Mouse (Mus musculus) hindbrain, embryonic 16.5 days (tissue): ENCODE measurements at regions not wholly inside any gene's neighbourhood (a gene's known extent, or its start where the extent isn't known, plus 50 kb on each side); places are given as distances from the start of the nearest gene placed in this dataset.

ENCODE experiments used
- ATAC-seq: fragments of 200-750 bp; cut with Nextera tagmentation; 2 replicates; pipeline ENCODE4 v1.8.0; 2017; ENCODE audit warnings: moderate TSS enrichment, moderate library complexity
- H3K27ac ChIP-seq: fragments of 300-500 bp; sonication (generic); 2 replicates; pipeline ENCODE4 v1.5.1; 2014; ENCODE audit warnings: low read depth, mild to moderate bottlenecking, control low read depth, low read length, moderate library complexity
- H3K27me3 ChIP-seq: fragments of 300-500 bp; sonication (generic); replicated peaks from 2 replicates; pipeline ENCODE4 v1.6.1; 2014; ENCODE audit warnings: low read length; ENCODE audit not compliant: control insufficient read depth, insufficient read depth
- H3K36me3 ChIP-seq: fragments of 300-500 bp; sonication (generic); 2 replicates; pipeline ENCODE4 v1.6.1; 2014; ENCODE audit warnings: mild to moderate bottlenecking, low read length, moderate library complexity, mixed read lengths; ENCODE audit not compliant: control insufficient read depth, insufficient read depth
- H3K4me1 ChIP-seq: fragments of 300-500 bp; sonication (generic); 2 replicates; pipeline ENCODE4 v1.6.1; 2014; ENCODE audit warnings: low read depth, low read length; ENCODE audit not compliant: control insufficient read depth, insufficient read depth
- H3K4me2 ChIP-seq: fragments of 300-500 bp; sonication (generic); 2 replicates; pipeline ENCODE4 v1.6.1; 2014; ENCODE audit warnings: mild to moderate bottlenecking, low read length, control low read depth, moderate library complexity
- H3K4me3 ChIP-seq: fragments of 300-500 bp; sonication (generic); 2 replicates; pipeline ENCODE4 v1.5.1; 2014; ENCODE audit warnings: mild to moderate bottlenecking, low read length, control low read depth, moderate library complexity
- H3K9ac ChIP-seq: fragments of 300-500 bp; sonication (generic); 2 replicates; pipeline ENCODE4 v1.6.1; 2014; ENCODE audit warnings: low read depth, mild to moderate bottlenecking, control low read depth, low read length, moderate library complexity
- H3K9me3 ChIP-seq: fragments of 300-500 bp; sonication (generic); 2 replicates; pipeline ENCODE4 v1.6.1; 2014; ENCODE audit warnings: mild to moderate bottlenecking, low read length, moderate library complexity; ENCODE audit not compliant: control insufficient read depth
- WGBS: fragments of 180-500 bp; shearing (Covaris S2); extraction: QIAGEN DNeasy Blood & Tissue Kit; methylation state at CpG from one replicate; pipeline ENCODE4 v1.1.7; 2014; 5-methylcytosine and 5-hydroxymethylcytosine counted together

DNA sequence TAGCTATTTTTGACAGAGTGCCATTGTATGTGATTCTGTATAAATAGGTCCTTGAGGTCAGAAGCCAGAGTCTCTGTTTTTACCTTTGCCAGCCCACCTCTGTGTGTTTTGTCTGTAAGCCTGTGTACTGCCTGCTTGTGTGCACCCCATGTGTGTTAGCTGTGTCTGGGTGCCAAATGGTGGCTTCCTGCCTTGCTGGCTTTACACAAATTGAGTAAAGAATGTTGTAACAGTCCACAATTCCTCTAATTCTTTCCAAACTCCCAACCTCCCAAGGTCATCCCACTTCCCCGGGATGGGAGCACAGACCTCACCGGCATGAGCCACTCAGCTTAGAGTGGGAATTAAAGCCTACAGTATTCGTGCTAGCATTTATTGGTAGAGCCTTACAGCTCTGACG is 125.5 kb upstream of the Slit3 start:
- no peak for ATAC-seq
- 82% methylated on average over 4 of the region's 4 CpGs for WGBS
- H3K4me1 ChIP-seq = no peaks in the 10 kb centered on the region

DNA sequence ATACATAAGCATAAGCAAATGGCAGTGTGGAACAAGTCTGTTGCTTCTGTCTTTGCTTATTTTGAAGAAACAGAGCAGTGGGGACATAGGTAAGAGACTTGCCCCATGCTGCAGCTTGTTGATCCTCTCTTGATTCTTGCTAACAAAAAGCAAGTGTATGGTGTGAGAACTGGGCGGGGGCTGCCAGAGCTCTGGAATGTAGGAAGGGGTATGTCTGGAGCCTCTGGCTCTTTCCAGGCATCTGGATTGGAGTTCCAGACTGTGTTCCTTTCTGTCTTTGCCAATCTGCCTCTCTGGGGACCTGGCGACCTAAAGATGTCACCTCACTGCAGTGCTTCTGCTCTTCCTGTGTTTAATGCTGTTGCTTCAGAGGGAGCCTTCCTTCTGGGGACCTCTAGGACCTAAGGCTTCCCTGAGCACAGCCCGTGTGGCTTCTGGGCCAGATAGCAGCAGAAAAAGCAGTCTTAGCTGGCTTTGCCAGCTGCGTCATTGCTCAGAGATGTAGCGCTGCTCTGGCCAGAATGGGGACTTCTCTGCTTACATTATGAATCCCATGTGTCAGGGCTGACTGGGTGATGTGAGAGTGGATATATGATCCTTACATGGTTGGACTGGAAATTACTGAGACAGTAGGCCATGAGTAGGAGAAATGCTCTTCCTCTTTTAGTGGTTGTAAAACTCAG is 138.1 kb upstream of the Slit3 start:
- no peak overlapping the region for H3K9ac ChIP-seq
- WGBS = 81% methylated on average over 5 of the region's 5 CpGs
- no peak for ATAC-seq
- H3K27me3 ChIP-seq = no peaks in the 10 kb centered on the region
- no peaks in the 10 kb centered on the region for H3K36me3 ChIP-seq
- no peak overlapping the region for H3K27ac ChIP-seq
- H3K4me1 ChIP-seq = no peaks in the 10 kb centered on the region
- H3K4me3 ChIP-seq = no peak overlapping the region
- H3K4me2 ChIP-seq = no peak overlapping the region
- no peaks in the 10 kb centered on the region for H3K9me3 ChIP-seq

More for the DNA sequence above, 125.5 kb upstream of the Slit3 start:
- Histone ChIP-seq H3K27ac (no peak overlapping the region), H3K36me3 (no peaks in the 10 kb centered on the region), H3K9ac (no peak overlapping the region), H3K4me2 (no peak overlapping the region), H3K27me3 (no peaks in the 10 kb centered on the region), H3K9me3 (no peaks in the 10 kb centered on the region), H3K4me3 (no peak overlapping the region)

GRCm38 (mm10) chr11:34980210-34980609 is 140.8 kb upstream of the Slit3 start:
- 100% methylated on average over 1 of the region's 1 CpGs for WGBS
- H3K4me3 ChIP-seq = no peak overlapping the region
- no peaks in the 10 kb centered on the region for H3K27me3 ChIP-seq
- no peak overlapping the region for H3K9ac ChIP-seq
- no peaks in the 10 kb centered on the region for H3K9me3 ChIP-seq
- no peaks in the 10 kb centered on the region for H3K4me1 ChIP-seq
- no peak overlapping the region for H3K4me2 ChIP-seq
- no peaks in the 10 kb centered on the region for H3K36me3 ChIP-seq
- no peak overlapping the region for H3K27ac ChIP-seq
- no peak for ATAC-seq

GRCm38 (mm10) chr11:34977861-34978260 is 143.2 kb upstream of the Slit3 start:
- ATAC-seq = no peak
- H3K4me1 ChIP-seq = no peaks in the 10 kb centered on the region
- H3K36me3 ChIP-seq = no peaks in the 10 kb centered on the region
- no peak overlapping the region for H3K27ac ChIP-seq
- H3K27me3 ChIP-seq = no peaks in the 10 kb centered on the region
- no peak overlapping the region for H3K4me3 ChIP-seq
- 82% methylated on average over 7 of the region's 7 CpGs for WGBS
- H3K4me2 ChIP-seq = no peak overlapping the region
- no peaks in the 10 kb centered on the region for H3K9me3 ChIP-seq
- H3K9ac ChIP-seq = no peak overlapping the region

DNA sequence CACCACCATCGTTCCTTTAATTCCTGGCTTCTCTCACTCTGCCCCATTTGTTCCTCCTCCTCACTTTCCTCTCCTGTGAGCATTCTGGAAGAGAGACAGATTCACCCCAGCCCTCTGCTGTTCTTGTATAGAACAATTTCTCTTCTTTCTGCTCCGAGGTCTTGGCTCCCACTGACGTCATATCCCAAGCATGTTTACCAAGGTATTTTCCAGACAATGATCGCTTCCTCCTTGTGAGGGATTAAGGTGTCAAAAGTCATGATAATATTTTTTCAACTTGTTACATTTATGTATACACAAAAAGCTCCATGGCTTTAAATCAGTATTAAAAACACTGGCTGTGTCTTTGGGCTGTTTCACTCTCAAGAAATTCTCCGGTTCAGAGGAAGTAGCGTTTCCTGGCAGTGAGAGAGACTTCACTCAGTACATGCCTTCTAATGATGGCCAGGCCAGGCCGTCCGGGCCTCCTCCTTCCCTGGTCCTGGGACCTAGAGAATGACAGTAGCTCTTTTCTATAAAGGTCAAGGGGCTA is 142.4 kb upstream of the Spdl1 start:
- H3K4me3 ChIP-seq = no peak overlapping the region
- WGBS = 85% methylated on average over 8 of the region's 8 CpGs
- no peaks in the 10 kb centered on the region for H3K36me3 ChIP-seq
- no peak overlapping the region for H3K27ac ChIP-seq
- no peak for ATAC-seq
- no peaks in the 10 kb centered on the region for H3K27me3 ChIP-seq
- no peak overlapping the region for H3K9ac ChIP-seq
- no peak overlapping the region for H3K4me2 ChIP-seq
- H3K4me1 ChIP-seq = no peaks in the 10 kb centered on the region
- H3K9me3 ChIP-seq = no peaks in the 10 kb centered on the region

GRCm38 (mm10) chr11:34973467-34973921 is 140.1 kb upstream of the Spdl1 start:
- H3K9me3 ChIP-seq = no peaks in the 10 kb centered on the region
- no peak overlapping the region for H3K4me3 ChIP-seq
- H3K4me1 ChIP-seq = no peaks in the 10 kb centered on the region
- H3K4me2 ChIP-seq = no peak overlapping the region
- no peak for ATAC-seq
- no peaks in the 10 kb centered on the region for H3K27me3 ChIP-seq
- H3K9ac ChIP-seq = no peak overlapping the region
- H3K27ac ChIP-seq = no peak overlapping the region
- WGBS = 38% methylated on average over 1 of the region's 1 CpGs
- H3K36me3 ChIP-seq = no peaks in the 10 kb centered on the region

DNA sequence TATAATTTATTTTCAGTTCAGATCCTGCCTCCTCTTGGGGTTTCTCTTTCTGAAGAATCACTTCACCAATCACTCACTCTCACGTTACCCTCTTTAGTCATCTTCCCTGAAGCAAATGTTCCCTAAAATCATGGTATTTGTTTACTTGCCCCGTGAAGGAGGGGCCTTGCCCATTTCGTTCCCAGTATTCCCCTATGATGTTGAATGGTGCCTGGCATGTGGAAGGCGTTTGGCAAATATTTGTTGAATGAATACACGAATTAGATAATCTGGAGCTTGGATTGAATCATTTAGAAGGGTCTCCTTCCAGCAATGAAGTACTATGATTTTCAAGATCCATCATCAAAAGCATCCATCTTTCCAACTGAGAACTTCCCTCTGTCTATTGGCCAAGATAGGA is 139.6 kb upstream of the Spdl1 start:
- 67% methylated on average over 5 of the region's 5 CpGs for WGBS
- Histone ChIP-seq H3K4me3 (no peak overlapping the region), H3K4me2 (no peak overlapping the region), H3K36me3 (no peaks in the 10 kb centered on the region), H3K9ac (no peak overlapping the region), H3K27ac (no peak overlapping the region), H3K27me3 (no peaks in the 10 kb centered on the region), H3K4me1 (no peaks in the 10 kb centered on the region), H3K9me3 (no peaks in the 10 kb centered on the region)
- ATAC-seq = no peak

GRCm38 (mm10) chr11:34959291-34959690 is 125.8 kb upstream of the Spdl1 start:
- no peak overlapping the region for H3K9ac ChIP-seq
- H3K9me3 ChIP-seq = no peaks in the 10 kb centered on the region
- WGBS = 66% methylated on average over 7 of the region's 7 CpGs
- no peaks in the 10 kb centered on the region for H3K36me3 ChIP-seq
- H3K27me3 ChIP-seq = no peaks in the 10 kb centered on the region
- no peak overlapping the region for H3K27ac ChIP-seq
- no peak overlapping the region for H3K4me2 ChIP-seq
- no peaks in the 10 kb centered on the region for H3K4me1 ChIP-seq
- ATAC-seq = no peak
- H3K4me3 ChIP-seq = no peak overlapping the region

- Histone ChIP-seq H3K9ac (no peak overlapping the region), H3K4me2 (no peak overlapping the region), H3K4me3 (no peak overlapping the region), H3K27me3 (no peaks in the 10 kb centered on the region), H3K9me3 (no peaks in the 10 kb centered on the region), H3K4me1 (no peaks in the 10 kb centered on the region), H3K36me3 (no peaks in the 10 kb centered on the region), H3K27ac (no peak overlapping the region)
- WGBS = 57% methylated on average over 4 of the region's 4 CpGs
- ATAC-seq = peak; percentile 73
Measured at GRCm38 (mm10) chr11:34941486-34942456, 108.3 kb upstream of the Spdl1 start.
